Mouse (Mus musculus) naive thymus-derived CD4-positive, alpha-beta T cell, adult 2 months (primary cell): ENCODE measurements around the gene Mapkapk3.
A peak's percentile ranks its signal among the peaks of the same experiment; 100 is the strongest.
"Not testable (repeated sequence)": the region's sequence is repeated elsewhere in the genome, so short reads cannot be mapped to it uniquely, and the experiment has no call there.

ENCODE experiments used
- DNase-seq: peaks from one replicate; pipeline ENCODE4 v3.0.0-alpha.2; 2011; ENCODE audit warnings: low read depth

Gene Mapkapk3

GRCm38 (mm10) chr9:107307099-107307872 is 17.6 kb upstream of the Mapkapk3 start:
- DNase-seq, result no peak

DNA sequence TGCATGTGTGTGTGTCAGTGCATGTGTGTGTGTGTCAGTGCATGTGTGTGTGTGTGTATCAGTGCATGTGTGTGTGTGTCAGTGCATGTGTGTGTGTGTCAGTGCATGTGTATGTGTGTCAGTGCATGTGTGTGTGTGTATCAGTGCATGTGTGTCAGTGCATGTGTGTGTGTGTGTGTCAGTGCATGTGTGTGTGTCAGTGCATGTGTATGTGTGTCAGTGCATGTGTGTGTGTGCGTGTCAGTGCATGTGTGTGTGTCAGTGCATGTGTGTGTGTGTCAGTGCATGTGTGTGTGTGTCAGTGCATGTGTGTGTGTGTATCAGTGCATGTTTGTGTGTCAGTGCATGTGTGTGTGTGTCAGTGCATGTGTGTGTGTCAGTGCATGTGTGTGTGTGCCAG is 17.0 kb upstream of the Mapkapk3 start:
- DNase-seq, result not testable (repeated sequence)

GRCm38 (mm10) chr9:107305601-107306542 is 16.2 kb upstream of the Mapkapk3 start:
- peak; percentile 53 for DNase-seq

GRCm38 (mm10) chr9:107305012-107305411 is 15.3 kb upstream of the Mapkapk3 start:
- no peak for DNase-seq

GRCm38 (mm10) chr9:107304383-107304782 is 14.7 kb upstream of the Mapkapk3 start:
- no peak for DNase-seq

GRCm38 (mm10) chr9:107303900-107304299 is 14.2 kb upstream of the Mapkapk3 start:
- DNase-seq, result no peak

- no peak for DNase-seq
Observed at GRCm38 (mm10) chr9:107303121-107303820, 13.6 kb upstream of the Mapkapk3 start.

DNA sequence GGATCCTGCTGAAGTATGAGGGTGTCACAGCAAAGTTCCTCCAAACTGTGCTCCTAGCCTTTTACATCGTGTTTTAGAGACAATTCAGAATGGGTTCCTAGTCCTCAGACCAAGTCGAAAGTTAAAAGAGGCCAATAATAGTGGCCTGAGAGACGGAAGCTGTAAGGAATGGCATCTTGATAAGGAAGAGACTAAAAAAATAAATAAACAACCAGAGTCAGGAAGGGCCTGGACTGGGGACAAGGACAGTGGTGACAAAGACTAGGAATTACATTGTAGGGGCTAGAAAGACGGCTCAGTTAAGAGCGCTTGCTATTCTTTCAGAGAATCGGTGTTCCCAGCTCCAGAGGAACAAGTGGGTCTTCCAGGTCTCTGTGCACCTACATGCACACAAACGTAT is 12.9 kb upstream of the Mapkapk3 start:
- DNase-seq, result no peak

GRCm38 (mm10) chr9:107301554-107302331 is 12.1 kb upstream of the Mapkapk3 start:
- DNase-seq, result no peak

GRCm38 (mm10) chr9:107300224-107300973 is 10.7 kb upstream of the Mapkapk3 start:
- DNase-seq, result no peak

DNA sequence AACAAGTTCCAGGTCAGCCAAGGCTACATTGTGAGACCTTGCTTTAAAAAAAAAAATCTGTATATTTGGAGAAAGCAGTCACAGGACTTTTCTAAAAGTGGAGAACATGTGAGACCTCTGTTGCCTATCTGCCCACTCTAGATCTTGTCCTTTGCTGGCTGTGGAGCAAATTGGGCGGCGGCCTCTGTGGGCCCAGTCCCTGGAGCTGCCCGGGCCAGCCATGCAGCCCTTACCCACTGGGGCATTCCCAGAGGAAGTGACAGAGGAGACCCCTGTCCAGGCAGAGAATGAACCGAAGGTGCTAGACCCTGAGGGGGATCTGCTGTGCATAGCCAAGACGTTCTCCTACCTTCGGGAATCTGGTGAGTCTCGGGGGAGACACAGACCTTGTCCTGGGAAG is 10.1 kb upstream of the Mapkapk3 start:
- DNase-seq, result no peak

- DNase-seq, result no peak
Observed at GRCm38 (mm10) chr9:107298876-107299275, 9.2 kb upstream of the Mapkapk3 start.

- no peak for DNase-seq
Observed at GRCm38 (mm10) chr9:107298059-107298780, 8.5 kb upstream of the Mapkapk3 start.

GRCm38 (mm10) chr9:107297658-107298057 is 8.0 kb upstream of the Mapkapk3 start:
- DNase-seq, result no peak

GRCm38 (mm10) chr9:107297059-107297458 is 7.4 kb upstream of the Mapkapk3 start:
- DNase-seq, result no peak

GRCm38 (mm10) chr9:107296501-107296965 is 6.9 kb upstream of the Mapkapk3 start:
- peak; percentile 87 for DNase-seq

DNA sequence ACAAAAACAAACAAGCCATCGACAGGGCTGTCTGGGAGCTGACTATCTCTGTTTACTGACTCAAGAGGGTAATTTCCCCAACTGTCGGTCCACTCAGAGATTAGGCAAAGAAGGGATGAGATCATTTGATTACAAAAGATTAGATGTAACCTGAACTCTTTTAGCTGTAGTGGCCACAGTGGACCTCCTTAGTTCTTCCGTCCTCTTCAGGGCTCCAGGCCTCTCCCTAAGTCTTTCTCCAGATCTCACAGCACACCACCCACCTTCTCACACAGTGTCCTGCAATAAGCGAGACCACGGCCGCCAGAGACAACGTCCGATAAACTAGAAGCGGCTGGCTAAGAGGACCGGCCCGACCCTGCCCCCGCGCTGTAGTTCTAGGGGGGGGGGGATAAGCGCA is 6.4 kb upstream of the Mapkapk3 start:
- no peak for DNase-seq

DNA sequence AAGGTAGTCTGAATTCAATTTTAAA is 6.2 kb upstream of the Mapkapk3 start, which contains the start of gene Cish:
TSS of gene Cish (plus strand) at position 11 of the 25 bp plus-strand sequence.
- no peak for DNase-seq

GRCm38 (mm10) chr9:107295616-107296015 is 5.9 kb upstream of the Mapkapk3 start:
- peak; percentile 76 for DNase-seq

DNA sequence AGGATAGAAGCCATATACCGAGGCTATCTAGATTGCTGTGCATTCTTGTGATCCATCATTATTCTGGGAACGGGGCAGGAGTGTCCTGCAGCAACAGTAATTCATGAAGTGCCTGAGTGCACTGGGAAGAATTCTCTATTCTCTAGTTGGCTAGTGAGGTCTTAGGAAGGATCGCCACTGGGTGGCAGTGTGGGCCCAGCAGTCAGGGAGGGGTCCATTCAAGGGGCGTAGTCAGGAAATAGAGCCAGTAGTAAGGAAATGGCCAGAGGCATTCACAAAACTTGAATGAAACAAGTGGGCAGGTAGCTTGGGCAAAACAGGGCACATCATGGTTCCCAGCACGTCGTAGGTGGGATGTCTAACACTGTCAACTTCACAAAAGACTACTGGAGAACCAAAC is 4.6 kb upstream of the Mapkapk3 start:
- DNase-seq, result peak; percentile 85

DNA sequence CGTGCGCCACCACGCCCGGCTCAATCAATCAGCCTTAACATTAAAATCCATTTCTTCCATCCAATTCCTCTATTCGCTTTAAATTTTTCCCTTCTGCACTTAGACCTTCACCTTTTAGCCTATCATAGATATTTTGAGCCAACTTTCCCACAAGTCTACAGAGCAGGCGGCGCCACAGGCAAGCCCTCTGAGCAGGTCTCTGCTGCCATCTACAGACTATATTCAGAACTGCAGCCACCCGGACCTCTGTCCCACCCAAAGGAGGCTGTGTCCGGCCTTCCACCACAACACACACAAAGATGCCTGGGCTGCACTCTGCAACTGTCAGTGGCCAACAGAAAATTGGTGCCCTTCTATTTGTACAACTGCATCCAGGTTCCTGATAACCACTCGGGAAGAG is 1.2 kb upstream of the Mapkapk3 start:
- peak; percentile 88 for DNase-seq
